Mouse (Mus musculus): Measurements from ENCODE around the gene Gpi1. TPM values are rescaled to one million over a fixed set of nuclear protein-coding genes. Genes with fewer than 3 reads are reported as not detected.

Gene Gpi1
- polyA plus RNA-seq (2017; shearing (Covaris generic)): 266 TPM

GRCm38 (mm10) chr7:34230116-34230515 lies at the start of gene Gpi1:
TSS of gene Gpi1 (minus strand) at chr7:34230336.

GRCm38 (mm10) chr7:34250738-34251137 lies 20.6 kb upstream of the Gpi1 start, which contains the start of gene Gm6096:
TSS of gene Gm6096 (plus strand) at chr7:34251038.

GRCm38 (mm10) chr7:34196132-34197128 lies 33.7 kb downstream of the Gpi1 start, which contains the start of gene Pdcd2l:
TSS of gene Pdcd2l (minus strand) at chr7:34196661.

GRCm38 (mm10) chr7:34169454-34169853 lies 60.7 kb downstream of the Gpi1 start, which contains the start of gene Uba2:
TSS of gene Uba2 (minus strand) at chr7:34169599.

Other genes starting within 250 kb of the Gpi1 start
- gene Scgb2b27, start 216.4 kb downstream of the Gpi1 start, polyA plus RNA-seq (2017; shearing (Covaris generic)): not detected
- not detected for gene Scgb1b27, start 208.9 kb downstream of the Gpi1 start, polyA plus RNA-seq (2017; shearing (Covaris generic))
- gene Scgb1b30, start 134.9 kb downstream of the Gpi1 start, polyA plus RNA-seq (2017; shearing (Covaris generic)): not detected
- not detected for gene Wtip, start 97.1 kb downstream of the Gpi1 start, polyA plus RNA-seq (2017; shearing (Covaris generic))
- gene Uba2, start 60.7 kb downstream of the Gpi1 start, polyA plus RNA-seq (2017; shearing (Covaris generic)): 145 TPM
- gene Pdcd2l, start 33.7 kb downstream of the Gpi1 start, polyA plus RNA-seq (2017; shearing (Covaris generic)): 51.7 TPM
- gene Gm6096, start 20.7 kb upstream of the Gpi1 start, polyA plus RNA-seq (2017; shearing (Covaris generic)): 0.95 TPM
- gene 4931406P16Rik, start 83.2 kb upstream of the Gpi1 start, polyA plus RNA-seq (2017; shearing (Covaris generic)): 27.3 TPM
- gene Lsm14a, start 163.0 kb upstream of the Gpi1 start, polyA plus RNA-seq (2017; shearing (Covaris generic)): 174 TPM